Mouse (Mus musculus) neural tube, embryonic 10.5 days (tissue): ENCODE results near the gene Camta1.

ENCODE experiments used
- DNase-seq: peaks from one replicate; pipeline ENCODE4 v3.0.0-alpha.2; 2017; ENCODE audit warnings: low spot score; ENCODE audit errors: extremely low spot score

The Camta1 gene

DNA sequence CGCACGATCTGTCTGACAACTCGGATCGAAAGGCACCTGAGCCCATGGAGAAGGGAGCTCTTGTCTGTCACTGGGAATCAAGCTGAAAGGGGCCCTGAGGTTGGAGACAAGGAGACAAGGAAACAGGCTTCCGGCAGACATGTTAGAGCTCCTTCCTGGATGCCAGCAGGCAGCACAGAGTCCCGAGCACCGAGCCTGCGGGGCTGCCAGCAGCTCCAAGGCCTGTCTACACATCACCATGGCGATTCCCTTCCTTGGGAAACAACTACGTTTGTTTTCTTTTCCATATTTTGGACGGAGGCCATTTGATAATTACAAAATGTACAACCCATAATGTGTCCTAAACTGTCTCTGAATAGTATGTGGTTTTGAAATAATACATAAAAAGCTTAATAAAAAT lies 122.8 kb downstream of the Camta1 start:
- DNase-seq, result no peak

DNA sequence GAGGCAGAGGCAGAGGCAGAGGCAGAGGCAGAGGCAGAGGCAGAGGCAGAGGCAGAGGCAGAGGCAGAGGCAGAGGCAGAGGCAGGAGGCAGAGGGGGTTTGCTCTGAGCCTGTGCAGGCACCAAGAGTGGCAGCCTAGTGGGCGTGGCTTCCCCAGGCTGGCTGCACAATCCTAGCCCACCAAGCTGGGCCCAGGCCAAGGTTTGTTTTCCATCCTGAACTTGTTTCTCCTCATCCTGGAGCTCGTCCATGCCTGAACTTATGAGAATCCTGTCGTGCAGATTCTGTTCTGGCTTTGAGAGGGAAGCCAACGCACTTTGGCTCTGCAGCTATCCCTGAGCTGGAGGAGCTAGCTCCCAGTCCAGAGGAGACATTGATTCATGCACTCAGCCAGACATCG lies 123.4 kb downstream of the Camta1 start:
- no peak for DNase-seq

DNA sequence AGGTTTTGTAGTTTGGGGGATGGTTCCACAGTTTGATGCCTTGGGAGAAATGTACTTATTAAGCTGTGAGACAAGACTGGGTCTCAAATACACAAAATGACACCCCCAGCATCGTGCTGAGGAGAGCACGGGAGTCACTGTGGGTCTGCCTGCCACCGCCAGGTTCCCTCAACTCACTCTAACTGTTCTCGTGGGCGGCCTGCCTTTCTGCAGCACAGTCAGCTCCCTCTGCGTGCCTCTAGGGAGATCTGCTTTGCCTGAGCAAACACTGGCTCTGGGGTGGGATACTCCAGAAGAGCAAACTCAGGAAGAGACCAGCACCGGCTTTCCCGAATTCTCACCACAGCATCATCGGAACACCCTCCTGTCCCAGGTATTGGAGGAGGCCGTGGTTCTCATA lies 129.0 kb downstream of the Camta1 start:
- no peak for DNase-seq

DNA sequence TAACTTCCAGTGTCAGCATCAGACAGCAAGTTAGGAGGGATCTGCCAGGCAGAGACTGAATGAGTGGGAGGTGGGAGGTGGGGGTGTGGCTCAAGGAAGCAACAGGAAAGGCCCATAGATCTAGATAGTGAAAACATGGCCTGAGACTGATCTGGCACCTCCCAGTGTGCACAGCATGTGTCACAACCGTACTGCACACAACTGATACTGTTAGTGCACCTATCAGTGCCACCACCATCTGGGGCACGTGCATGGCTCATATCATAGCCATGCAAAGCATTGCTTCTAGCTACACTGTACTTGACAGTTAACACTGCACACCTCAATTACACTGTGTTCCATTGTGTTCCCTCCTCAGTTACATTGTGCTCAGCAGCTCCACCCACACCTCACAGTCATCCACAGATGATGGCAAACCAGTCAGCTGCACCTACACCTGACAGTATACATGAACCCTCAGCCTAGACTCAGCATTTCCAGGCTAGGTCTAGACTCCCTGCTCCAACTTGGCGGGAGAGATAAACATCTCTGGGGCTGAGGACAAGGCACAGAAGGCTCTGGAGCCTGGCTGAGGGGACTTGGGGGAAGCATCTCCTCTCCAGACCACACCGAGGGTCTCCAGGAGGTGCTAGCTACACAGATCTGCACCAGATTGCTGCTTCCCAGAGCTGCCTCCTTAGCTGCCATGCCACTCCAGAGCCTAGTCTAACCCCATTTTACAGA lies 131.5 kb downstream of the Camta1 start:
- DNase-seq, result no peak

DNA sequence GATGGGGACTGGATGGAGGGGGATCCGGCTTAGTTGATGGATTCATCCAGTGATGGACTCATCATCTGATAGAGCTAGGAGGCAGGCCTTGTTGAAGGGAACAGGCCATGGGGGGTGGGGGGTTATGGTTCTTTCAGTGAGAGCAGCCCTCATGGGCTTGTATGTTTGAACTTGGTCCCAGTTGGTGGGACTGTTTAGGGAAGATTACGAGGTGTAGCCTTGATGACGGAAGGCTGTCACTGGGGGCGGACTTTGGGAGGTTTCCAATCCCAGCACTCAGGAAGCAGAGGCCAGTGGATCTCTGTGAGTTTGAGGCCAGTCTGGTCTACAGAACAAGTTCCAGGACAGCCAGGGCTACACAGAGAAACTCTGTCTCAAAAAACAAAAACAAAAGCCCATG lies 132.6 kb downstream of the Camta1 start:
- DNase-seq, result no peak

DNA sequence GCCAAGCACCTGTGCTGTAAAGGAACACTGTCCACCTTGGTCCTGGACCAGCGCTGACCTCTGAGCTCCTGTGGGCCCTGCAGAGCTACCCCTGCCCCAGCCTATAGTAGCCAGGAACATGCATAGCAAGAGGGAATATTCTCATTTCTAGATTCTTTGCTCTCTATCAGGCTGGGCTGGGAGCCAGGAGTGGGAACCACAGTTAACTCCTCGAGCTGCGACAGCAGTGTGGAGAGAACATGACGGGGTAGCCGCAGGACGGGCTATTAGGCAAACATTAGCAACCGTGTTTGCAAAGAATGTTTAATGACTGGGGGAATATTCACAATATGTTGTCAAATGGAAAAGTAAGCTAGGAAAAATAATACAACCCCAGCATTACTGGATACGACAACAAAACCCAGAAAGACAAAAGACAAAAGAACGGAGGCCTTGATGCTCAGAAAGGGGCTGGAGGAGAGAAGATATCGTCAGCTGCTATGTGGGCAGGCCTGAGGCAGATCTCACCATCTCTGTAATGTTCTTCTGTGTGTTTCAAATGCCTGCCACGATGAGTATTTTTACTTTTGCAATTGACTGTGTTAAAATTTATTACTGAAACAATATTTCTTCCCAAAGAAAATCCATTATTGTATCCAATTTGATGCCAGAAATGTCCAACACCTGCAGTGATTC lies 133.1 kb downstream of the Camta1 start:
- no peak for DNase-seq

DNA sequence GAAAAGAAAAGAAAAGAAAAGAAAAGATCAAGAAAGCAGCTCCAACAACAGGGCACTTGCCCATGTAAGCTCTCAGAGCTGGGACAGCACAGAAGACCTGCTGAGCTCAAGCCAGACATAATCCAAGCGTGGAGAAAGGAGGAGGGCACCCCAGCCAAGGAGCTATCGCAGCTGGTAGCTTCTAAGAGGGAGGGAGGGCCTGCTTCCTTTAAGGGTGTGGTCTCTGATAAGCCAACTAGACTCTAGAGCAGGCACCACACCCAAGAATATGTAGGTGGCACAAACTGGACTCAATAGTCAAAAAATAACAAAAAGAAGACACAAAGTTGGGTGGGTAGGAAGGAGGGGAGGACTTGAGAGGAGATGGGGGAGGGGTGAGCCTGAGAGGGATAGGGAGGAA lies 135.3 kb downstream of the Camta1 start:
- DNase-seq, result no peak

DNA sequence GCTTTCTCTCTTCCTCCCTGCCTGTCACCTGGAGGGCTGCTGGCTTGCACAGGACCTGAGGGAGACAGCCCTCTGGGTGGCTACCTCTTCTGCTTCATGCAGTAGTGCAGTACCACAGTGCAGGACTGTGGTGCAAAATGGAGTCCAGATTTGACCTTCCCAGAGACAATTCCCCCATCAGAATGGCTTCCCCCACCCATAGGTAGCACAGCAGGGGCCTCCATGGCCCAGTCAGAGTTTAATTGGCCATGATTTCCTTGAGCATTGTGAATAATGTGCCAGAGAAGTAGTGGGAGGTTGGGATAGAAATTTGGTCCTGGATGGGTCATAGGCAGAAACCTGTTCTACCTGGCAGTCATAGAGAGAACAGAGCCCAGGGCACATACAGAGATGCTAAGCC lies 136.8 kb downstream of the Camta1 start:
- DNase-seq, result no peak

DNA sequence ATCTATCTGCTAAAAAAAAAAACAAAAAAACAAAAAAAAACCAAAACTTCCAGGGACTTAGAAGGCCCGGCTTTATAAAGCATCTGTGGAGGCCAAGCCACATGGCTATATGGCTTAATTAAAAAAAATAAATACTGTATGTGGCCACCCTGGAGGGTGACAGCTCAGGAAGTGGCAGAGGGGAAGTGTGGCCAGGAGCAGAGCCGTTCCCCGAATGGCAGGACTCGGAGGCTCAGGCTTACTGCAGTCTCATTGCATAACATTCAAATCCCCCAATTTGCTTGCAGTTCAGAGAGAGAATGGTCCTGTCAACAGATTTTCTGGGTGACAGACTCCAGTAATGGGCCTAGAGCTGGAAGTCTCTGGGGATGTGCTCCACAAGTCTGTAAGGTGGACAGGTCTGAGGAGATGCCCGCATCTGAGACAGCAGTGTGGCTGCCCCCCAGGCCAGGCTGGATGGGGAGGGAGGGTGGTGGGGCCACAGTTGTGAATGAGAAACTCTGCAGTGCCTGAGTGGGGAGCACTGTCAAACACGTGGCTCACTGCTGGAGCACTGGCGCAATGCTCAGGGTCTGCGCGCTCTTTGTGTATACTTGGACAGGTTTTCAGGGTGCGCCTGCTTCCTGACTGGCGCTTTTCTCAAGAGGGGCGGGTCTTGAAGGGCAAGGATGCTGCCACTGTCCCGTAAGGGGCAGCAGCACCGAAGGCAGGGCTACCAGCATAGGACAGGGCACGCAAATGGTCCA lies 140.8 kb downstream of the Camta1 start:
- no peak for DNase-seq

DNA sequence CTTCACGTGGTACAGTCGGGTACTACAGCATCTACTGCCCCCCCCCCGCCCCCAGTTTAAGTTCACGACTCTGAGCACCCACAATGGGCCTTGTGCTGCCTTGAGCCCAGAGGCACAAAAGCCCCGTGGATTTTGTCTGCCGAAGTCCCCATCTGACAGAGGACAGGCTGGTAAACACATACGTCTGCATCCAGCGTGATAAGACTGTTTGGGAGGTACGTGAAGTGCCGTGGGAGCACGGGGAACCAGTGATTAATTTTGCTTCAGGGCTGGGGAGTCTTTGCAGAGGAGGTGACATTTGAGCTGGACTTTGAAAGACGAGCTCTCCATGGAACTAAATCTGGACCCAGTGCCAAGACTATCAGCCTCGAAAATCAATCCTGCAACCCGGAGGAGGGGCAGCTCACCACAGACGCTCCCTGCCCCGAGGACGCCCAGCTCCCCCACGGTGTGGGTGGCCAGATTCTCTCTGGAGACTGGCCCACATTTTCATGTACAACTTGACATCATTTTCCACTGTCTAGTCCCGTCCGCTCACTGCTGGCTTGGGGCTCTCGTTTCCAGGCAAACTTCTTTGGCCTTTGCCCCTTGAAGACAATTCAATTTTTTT lies 142.7 kb downstream of the Camta1 start:
- DNase-seq, result no peak

DNA sequence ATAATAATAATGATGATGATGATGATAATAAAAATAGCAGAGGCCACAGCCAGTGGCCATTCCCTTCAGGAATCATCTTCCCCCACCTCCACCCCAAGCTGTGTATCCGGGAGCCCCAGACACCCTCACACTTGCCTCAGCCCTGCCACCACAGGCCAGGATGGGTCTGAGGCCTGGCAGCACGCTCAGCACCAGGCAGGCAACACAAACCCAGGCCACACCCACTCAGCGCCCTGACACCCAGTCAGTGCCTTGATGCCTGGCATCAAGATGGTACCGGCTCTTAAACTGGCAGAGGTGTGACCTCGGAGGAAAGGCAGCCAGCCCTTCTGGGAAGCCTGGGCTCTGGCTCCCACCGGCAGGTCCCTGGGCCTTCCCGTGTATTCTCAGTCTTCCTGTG lies 143.8 kb downstream of the Camta1 start:
- DNase-seq, result no peak

DNA sequence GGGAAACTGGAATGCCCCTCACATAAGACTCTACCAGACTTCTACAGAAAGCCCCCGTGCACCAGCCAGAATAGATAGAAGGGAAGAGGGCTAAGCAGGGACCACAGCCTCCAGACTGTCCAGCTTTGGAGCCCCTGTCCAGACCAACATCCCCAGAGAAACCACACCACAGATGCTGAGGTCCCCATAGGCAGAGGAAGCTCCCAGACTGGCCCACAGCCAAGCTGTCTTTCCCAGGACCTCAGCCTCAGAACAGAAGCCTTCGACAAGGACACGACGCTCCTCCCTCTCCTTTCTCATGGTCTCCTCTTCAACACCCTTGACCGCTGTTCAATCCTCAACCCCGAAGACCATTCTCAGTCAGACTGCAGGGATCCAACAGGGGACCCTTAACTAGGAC lies 148.0 kb downstream of the Camta1 start:
- no peak for DNase-seq

DNA sequence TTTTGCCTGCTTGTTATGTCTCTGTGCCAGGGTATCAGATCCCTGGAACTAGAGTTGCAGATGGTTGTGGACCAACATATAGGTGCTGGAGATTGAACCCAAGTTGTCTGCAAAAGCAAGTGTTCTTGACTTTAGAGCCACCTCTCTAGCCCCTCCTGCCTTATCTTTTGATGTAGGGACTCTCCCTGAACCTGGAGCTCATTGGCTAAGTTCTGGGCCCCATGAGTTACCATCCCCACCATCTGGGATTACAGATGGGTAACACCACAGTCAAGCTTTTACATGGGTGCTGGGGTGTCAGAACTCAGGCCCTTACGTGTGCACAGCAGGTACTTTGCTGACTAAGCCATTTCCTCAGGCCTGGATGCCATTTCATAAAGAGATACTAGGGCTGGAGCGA lies 150.3 kb downstream of the Camta1 start:
- no peak for DNase-seq

DNA sequence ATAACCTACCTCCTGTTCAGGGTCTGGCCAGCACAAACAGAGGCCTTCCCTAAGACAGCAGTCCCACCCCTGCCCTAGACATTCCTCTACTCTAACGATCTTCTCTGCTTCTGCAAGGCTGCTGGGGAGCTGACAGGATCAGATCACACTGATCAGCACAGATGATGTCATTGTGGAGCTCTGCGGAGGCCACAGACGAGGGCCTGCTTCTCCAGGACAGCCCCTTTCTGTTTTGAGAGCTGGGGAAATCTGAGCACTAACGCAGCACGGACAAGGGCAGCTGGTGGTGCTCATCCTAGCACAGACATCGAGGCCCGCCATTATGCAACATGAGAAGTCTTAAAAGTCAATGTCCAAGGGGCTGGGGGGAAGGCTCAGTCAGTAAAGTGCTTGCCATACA lies 151.2 kb downstream of the Camta1 start:
- DNase-seq, result peak; percentile 24

DNA sequence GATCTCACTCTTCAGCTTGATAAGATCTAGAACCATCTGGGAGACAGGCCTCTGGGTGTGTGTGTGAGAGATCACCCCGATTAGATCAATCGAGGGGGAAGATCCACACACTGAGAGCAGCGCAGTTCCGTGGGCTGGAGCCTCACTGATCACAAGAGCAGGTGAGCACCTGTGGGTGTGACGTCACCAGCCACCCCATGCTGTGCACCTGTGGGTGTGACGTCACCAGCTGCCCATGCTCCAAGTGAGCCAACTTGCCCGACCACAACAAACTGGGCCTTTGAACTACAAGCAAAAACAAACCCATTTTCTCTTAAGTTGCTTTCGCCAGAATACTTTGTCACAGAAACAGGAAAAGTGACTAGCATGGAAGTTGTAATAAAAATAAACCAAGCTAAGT lies 152.4 kb downstream of the Camta1 start:
- DNase-seq, result no peak

DNA sequence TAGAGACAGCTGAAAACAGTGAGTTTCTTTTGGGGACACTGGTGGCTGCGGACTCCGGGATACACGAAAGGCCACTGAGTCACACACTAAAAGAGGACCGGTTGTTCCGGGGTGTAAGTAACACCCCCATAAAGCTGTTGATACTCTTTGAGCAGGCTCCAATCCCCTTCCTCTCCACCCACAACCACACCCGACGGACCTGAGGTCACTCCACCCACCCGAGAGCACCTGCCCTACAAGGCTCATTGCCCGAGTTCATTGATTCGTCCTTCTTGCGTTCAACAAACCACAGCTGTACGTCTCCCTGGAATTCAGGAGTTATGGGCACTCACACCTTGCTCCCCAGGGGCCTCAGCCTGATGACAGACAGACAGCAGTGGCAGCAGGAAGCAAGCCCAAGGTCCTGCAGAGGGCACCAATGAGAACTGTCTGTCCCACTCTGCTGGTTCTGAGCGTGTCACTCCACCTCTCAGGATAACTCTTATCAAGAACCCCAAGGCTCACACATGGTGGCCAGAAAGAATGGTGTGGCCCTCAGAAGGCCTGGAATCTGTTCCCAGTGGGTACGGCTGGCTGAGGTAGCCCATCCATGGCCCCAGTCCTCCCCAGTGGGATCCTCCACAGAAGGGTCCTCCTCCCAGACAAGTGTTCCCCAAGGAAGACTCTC lies 158.5 kb downstream of the Camta1 start:
- DNase-seq, result no peak

DNA sequence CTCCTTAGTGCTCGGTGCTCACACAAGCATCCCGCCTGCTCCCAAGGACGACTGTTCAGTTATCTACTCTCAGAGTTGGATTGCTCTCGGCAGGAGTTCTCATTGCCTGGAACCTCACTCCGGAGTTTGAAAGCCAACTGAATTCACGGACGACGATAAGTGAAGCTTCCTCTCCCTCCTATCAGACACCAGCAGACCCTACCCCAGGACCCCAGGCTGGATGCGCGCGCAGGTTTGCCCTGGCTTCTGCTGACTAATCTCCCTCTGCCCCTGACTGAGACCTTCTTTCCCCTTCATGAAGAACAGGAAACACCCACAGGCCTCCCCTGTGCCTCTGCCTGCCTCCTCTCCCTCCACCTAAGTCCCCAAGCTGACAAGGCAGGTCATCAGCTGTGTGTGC lies 159.2 kb downstream of the Camta1 start:
- no peak for DNase-seq

DNA sequence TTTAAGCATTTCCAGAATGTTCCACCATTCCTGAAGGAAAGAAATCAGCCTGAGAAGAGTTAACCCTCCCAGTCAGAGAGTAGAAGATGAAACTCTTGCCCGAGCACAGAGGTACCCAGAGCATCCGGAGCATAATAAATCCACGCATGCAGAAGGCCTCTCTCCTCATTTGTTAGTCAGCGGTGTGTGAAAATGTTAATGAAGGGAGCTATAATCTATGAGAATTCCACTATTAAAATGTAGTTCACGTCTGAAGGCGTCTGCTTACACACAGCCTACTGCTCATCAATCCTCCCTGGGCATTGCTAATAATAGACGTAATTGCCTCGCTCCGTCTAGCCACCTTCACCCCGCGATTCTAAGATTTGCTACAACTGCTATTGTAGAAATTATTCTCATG lies 165.7 kb downstream of the Camta1 start:
- no peak for DNase-seq

DNA sequence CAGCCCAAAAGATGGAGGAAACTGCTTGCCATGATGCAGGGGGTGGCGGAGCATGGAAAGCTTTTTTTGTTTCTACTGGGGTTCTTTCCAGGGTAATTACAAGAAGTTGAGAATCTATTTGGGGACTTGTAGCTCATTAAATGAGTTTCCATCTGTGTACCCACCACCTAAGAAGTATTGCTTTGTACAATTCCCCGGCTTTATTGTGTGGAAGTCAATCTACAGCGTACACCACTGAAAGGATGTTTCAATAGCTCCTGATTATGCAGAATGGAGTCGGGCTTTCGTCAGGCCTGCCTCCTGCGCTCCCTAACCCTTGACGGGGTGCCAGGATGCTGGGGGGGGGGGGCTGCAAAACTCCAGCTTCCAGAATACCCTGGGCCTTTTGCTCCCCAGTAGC lies 167.1 kb downstream of the Camta1 start:
- no peak for DNase-seq

DNA sequence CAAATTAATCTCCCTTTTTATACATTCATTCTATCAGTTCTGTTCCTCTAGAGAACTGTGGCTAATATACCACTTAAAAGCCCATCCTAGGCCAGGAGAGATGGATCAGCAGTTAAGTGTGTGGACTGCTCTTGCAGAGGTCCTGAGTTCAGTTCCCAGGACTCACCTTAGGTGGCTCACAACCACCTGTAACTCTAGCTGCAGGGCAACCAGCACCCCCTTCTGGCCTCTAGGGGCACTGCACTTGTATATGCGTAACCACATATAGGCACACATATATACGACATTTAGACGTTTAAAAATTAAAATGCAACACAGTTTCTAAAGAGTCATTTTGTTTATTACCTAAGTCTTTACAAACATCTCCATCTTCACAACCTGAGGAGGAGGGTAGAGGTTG lies 167.6 kb downstream of the Camta1 start:
- no peak for DNase-seq

DNA sequence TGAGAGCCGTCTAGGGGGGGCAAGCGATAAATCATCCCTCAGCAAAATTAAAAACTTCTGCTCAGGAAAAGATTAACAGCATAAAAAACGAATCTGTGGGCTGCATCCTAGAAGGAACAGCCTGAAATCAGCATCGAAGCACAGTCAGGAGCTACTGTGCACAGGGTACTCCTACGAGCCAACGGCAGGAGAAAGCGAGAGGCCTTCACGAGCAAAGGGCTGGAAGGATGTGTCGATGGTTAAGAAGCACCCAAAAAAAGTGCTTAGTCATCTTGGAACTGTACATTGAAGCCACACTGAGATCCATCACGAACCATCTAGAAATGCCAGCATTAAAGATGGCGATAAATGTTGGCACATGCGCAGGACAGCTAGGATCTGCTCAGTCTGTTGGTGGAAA lies 171.6 kb downstream of the Camta1 start:
- DNase-seq, result no peak

DNA sequence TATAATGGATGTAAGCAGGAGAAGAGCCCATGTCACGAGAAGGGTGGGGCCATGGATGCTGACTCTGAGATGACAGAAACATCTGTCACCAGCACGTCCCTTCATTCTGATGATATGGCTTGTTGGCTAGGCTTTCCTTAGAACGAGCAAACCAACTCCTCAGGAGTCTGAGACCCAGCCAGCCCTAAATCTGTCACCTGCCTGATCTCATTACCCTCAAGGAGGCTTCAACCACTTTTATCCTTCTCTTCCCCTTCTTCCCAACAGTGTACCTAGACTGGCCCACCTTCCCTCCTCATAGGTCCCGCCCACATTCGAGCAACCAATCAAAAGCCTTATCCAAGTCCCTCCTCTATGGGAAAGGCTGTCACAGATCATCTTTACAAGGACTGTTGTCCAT lies 173.5 kb downstream of the Camta1 start:
- no peak for DNase-seq
